Mouse (Mus musculus) mesoderm, embryonic 11.5 days (tissue): ENCODE measurements at regions not wholly inside any gene's neighbourhood (a gene's known extent, or its start where the extent isn't known, plus 50 kb on each side); places are given as distances from the start of the nearest gene placed in this dataset.

Experiments
- DNase-seq: peaks from one replicate; pipeline ENCODE4 v3.0.0-alpha.2; 2012; ENCODE audit warnings: low read depth, low spot score

DNA sequence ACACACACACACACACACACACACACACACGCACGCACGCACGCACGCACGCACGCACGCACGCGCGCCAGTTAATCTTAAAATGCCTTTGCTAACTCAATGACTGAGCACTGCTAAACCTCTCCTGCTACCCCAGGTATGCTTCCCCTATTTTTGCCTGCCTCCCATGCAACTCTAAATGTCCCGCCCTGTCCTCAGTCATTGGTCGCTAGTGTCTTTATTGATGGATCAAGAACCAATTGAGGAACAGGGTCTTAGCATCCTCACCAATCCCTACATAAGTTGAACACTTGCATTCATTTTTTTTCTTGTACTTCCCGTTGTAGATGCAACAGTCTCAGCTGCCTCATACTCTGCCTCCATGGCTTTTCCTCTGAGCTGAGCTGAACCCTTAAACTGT lies 72.2 kb upstream of the Ankrd55 start:
- no peak for DNase-seq

DNA sequence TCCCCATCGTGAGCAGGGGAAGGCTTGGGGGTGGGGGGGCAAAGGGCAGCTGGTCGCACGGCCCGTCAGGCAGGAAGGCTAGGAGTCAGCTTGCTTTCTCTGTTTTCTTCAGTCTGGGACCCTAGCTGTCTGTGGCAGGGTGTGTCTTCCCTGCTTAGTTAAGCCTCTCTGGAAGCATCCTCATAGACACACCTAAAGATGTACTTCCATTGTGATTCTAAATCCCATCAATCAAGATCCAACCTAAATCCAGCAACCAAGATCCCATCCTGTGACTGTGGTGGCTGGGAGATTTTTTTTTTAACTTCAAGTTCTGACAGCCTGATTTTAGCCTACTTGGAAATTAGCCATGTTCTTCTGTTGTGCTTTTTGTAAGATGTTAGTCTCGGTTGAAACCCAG lies 69.9 kb upstream of the Ankrd55 start:
- no peak for DNase-seq

DNA sequence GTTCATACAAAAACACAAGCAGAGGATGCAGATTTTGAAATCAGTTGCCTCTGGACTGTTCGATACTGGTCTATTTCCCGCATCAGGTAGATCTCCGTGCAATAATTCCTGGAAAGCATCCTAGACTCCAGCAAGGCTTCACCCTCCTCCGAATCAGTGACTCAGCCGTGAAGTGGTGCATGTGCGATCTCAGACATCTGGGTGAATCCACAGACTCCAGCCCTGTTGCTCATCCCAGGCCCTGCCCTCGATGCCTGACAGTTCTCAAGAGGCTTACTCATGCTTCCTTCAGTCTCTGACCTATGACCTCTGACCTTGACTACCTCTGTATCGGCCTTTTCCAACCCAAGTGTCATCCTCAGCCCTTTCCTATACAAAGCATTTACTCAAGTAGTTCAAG lies 68.1 kb upstream of the Ankrd55 start:
- DNase-seq = no peak

DNA sequence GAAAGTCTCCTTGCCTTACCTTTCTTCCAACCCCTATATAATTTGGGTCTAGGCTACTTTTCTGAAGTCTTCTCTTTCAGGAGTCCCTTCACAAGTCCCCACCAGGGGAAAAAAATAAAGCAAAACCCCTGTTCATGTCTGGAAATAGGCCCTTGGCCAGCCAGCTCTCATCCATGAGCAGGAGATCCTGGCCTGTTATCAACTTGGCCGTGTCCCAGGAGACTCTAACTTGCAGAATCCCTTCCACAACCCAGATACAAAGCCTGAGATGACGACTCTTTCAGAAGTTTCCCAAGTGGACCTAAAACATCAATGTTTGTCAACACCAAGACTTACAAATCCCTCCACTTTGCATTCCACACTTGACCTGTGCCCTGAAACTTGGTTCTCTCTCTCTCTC lies 64.6 kb upstream of the Ankrd55 start:
- DNase-seq = no peak

DNA sequence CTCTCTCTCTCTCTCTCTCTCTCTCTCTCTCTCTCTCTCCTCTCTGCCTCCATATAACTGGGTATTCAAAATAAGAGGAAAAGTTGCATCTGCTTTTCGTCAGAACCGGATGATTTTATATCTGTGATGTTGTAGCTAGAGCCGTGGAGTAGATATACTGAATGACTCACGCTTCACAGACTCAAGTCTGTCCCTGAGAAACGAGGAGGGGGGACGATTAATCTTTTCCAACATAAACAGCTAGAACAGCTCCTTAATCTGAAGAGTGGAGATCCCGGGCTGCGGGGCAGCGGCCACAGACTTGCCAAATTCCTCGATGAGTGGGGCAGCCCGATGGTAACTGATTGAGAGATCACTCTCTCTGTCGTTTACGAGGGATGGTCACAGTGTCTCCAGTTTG lies 60.5 kb upstream of the Ankrd55 start:
- no peak for DNase-seq

DNA sequence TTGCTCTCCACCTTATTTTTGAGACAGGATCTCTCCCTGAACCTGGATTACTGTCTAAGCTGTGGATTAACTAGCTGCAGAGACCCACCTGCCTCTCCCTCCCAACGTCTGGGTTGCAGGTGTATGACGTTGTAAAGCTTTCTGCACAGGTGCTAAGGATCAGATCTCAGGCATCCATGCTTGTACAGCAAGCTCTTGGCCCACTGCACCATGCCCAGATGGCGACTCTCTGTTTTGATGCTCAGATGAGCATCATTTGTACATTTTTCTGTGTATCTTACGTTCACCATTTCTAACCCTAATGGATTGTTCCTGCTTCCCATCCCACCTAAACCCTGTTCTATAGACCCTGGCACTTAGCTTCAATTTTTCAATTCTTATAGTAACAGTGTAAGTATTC lies 59.4 kb upstream of the Ankrd55 start:
- DNase-seq = no peak

DNA sequence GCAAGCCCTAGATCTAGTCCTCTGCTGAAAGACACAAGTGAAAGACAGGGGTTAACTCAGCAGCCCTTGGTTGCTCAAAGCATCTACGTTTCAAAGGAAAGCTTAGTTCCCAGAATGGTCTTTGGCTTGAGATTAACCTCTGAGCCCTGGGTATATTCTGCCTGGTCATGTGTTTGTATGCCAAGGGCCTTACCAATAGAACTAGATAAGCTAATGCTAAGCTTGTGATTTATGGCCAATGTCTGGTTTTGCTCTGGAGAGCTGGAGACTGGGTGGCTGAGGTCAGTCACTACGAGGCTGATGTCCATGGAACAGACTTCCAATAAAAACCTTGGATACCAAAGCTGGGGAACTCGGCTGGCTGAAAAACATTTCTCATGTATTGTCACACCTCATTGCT lies 58.1 kb upstream of the Ankrd55 start:
- DNase-seq = no peak

DNA sequence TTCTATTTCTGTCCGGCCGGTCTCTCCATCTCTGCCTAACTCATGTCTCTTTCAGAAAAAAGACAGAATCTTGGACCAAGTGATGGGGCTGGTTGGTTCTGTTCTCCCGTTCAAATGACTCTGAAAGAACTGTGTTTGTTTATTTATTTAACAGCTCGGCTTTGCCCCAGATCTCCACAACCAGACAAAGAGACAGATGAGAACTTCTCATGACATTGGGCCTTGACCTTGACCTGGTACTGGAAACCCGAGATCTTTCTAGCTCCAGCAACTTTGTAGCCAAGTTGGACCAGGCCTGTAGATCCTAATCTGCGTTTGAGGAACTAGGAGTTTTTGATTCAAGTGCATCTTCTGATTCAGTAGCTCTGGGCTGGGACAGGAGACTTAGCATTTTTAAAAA lies 53.6 kb upstream of the Ankrd55 start:
- DNase-seq = no peak

DNA sequence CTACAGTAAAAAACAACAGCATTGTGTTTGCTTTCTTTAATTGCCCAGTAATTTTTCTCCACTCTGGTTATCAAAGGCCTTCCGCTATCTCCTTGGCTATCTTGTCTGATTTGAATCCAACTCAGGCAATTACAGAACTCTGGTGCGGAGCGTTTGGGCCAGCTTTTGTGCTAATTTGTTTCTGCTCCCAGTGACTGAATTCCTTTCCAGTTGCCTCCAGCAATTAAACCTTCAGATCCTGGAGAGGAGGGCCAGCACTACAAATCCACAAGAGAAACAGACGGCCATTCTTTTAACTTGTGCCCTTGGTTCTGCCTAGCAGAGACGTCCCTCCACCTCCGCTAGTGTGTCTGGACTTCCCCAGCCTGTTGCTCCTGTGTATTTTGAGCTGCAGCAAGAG lies 51.3 kb upstream of the Ankrd55 start:
- DNase-seq = no peak

DNA sequence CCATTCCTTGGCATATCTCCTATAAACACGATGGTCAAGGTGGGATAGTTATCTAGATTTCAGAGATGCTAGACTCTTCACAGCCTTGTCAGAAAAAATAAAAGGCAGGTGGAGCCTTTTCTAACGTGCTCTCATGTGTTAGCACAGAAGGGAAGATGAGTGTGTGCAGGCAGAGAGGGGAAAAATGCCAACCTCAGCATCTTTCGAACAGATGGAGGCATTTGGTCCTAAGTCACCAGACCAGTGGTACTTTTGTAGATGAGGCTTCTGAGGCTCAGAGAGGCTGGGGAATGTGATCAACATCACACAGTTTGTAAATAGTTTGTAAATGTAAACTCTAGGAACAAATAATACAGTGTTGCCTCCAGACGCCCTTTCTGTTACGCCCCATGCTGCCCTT lies 50.9 kb upstream of the Ankrd55 start:
- DNase-seq = no peak

DNA sequence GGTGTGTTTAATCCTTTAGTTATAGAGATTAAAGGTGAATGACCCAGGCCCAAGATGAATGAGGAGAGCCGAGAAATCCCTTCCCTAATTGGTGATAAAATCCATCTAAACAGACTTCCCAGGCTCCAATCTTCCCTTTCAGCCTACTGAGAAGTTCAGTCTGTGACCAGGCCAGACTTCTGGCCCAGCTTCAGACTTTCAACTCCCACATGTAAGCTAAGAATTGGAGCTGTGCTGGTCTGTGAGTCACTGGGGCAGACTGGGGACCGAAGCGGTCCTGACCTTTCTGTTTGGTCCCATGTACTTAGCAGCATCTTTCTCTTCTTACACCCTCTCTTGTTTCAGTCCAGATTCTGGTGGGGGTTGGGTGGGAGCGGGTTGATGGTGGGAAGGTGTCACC lies 50.3 kb upstream of the Ankrd55 start:
- no peak for DNase-seq
